ENCODE assay signal across 20 mouse cellular contexts in the genomic region with DNA sequence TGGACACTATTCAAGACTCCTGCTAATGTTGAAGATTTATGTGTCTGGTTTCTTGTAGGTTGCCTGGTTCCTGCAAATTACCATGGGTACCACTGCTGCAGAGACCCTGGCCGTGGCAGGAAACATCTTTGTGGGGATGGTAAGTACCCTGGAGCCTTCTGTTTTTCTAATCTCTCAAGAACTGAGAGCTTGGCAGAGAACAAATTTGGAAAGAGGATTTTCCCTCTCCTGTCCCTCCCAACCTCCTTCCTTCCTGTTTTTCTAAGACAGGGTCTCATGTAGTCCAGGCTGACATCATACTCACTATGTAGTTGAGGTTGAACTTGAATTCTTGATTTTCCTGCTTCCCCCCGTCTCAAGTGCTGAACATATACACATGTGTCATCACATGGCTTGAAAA. TPM values are rescaled to one million over a fixed set of nuclear protein-coding genes. Genes with fewer than 3 reads are reported as not detected.
DNase-seq lines count a peak whose midpoint lies in the region; ATAC-seq and TF ChIP-seq lines count a peak whose summit lies in the region.
"Had no signal": no experiment of that assay in that cellular context is flagged by ENCODE, and none has a peak within 500 bp of the region (broad histone marks: within the 10 kb centered on the region; RNA-seq: fewer than 3 reads in every experiment).

No protein-coding gene starts in this region.

- intact Hi-C loops in heart, postnatal 25 days (cut with DNase I): no loop called here

- H3K9ac ChIP-seq in midbrain, postnatal 0 days (replicated peaks; ENCODE audit: low read length, poor library complexity, severe bottlenecking): no peak overlapping the region
- no peak overlapping the region for H3K9ac ChIP-seq in midbrain, embryonic 15.5 days
- H3K9ac ChIP-seq: embryonic facial prominence, embryonic 13.5 days; forebrain, embryonic 12.5 days; hindbrain, embryonic 14.5 days; intestine, embryonic 15.5 days had no signal

- no peaks in the 10 kb centered on the region for H3K27me3 ChIP-seq in heart, embryonic 10.5 days (ENCODE audit: insufficient read depth, poor library complexity, severe bottlenecking)
- H3K27me3 ChIP-seq in midbrain, postnatal 0 days (ENCODE audit: insufficient read depth, low read length): no peaks in the 10 kb centered on the region
- no peaks in the 10 kb centered on the region for H3K27me3 ChIP-seq in midbrain, embryonic 15.5 days (replicated peaks)
- no peaks in the 10 kb centered on the region for H3K27me3 ChIP-seq in limb, embryonic 10.5 days (ENCODE audit: low read depth, poor library complexity, severe bottlenecking)
- H3K27me3 ChIP-seq: embryonic facial prominence, embryonic 13.5 days; forebrain, embryonic 12.5 days; intestine, embryonic 15.5 days had no signal

- TF ChIP-seq CTCF in midbrain, postnatal 0 days (IDR thresholded peaks at IDR 0.05): no peak

- no peak overlapping the region for H3K4me3 ChIP-seq in heart, embryonic 10.5 days
- H3K4me3 ChIP-seq in midbrain, postnatal 0 days (ENCODE audit: low read depth, low read length): no peak overlapping the region
- H3K4me3 ChIP-seq in midbrain, embryonic 15.5 days: no peak overlapping the region
- no peak overlapping the region for H3K4me3 ChIP-seq in limb, embryonic 10.5 days
- H3K4me3 ChIP-seq: embryonic facial prominence, embryonic 13.5 days; forebrain, embryonic 12.5 days; hindbrain, embryonic 10.5 days; intestine, embryonic 15.5 days had no signal

- 58% methylated on average over 2 of the region's 2 CpGs for WGBS in heart, embryonic 10.5 days
- 72% methylated on average over 2 of the region's 2 CpGs for WGBS in midbrain, postnatal 0 days
- WGBS in midbrain, embryonic 15.5 days: 75% methylated on average over 2 of the region's 2 CpGs
- 74% methylated on average over 2 of the region's 2 CpGs for WGBS in limb, embryonic 10.5 days

- peak; percentile 94 for DNase-seq in heart, adult 11 months
- no peak for DNase-seq in heart, embryonic 10.5 days (ENCODE audit: low spot score)
- peak; percentile 30 to 70 for DNase-seq in heart, adult 9 months (ENCODE audit: low spot score in 2 of 2)
- no peak for DNase-seq in heart, postnatal 25 days (ENCODE audit: low spot score)
- peak; percentile 3 for DNase-seq in midbrain, postnatal 0 days (ENCODE audit: low spot score)
- no peak for DNase-seq in limb, embryonic 10.5 days (ENCODE audit: low spot score)
- DNase-seq: adrenal gland, postnatal 10 days; cerebellum, adult 18-20 months; cerebellum, adult 9-11 months; cerebellum, postnatal 36 days; gastrocnemius, postnatal 14 days had no signal

- no peaks in the 10 kb centered on the region for H3K4me1 ChIP-seq in heart, embryonic 10.5 days
- H3K4me1 ChIP-seq in midbrain, postnatal 0 days (ENCODE audit: insufficient read depth, low read length): no peaks in the 10 kb centered on the region
- H3K4me1 ChIP-seq in midbrain, embryonic 15.5 days: no peaks in the 10 kb centered on the region
- H3K4me1 ChIP-seq in limb, embryonic 10.5 days: no peaks in the 10 kb centered on the region
- H3K4me1 ChIP-seq: embryonic facial prominence, embryonic 13.5 days; forebrain, embryonic 12.5 days; hindbrain, embryonic 10.5 days; intestine, embryonic 15.5 days had no signal

- ATAC-seq in midbrain, postnatal 0 days (ENCODE audit: low FRiP score): no peak
- ATAC-seq in midbrain, embryonic 15.5 days (replicated peaks): no peak
- ATAC-seq: forebrain, embryonic 16.5 days; intestine, embryonic 15.5 days had no signal

- no peak overlapping the region for H3K4me2 ChIP-seq in midbrain, postnatal 0 days (ENCODE audit: low read depth, low read length, poor library complexity, severe bottlenecking)
- no peak overlapping the region for H3K4me2 ChIP-seq in midbrain, embryonic 15.5 days
- H3K4me2 ChIP-seq: embryonic facial prominence, embryonic 13.5 days; forebrain, embryonic 12.5 days; hindbrain, embryonic 14.5 days; intestine, embryonic 15.5 days had no signal

- no peaks in the 10 kb centered on the region for H3K36me3 ChIP-seq in heart, embryonic 10.5 days
- no peaks in the 10 kb centered on the region for H3K36me3 ChIP-seq in midbrain, postnatal 0 days (ENCODE audit: insufficient read depth, low read length)
- H3K36me3 ChIP-seq in midbrain, embryonic 15.5 days (replicated peaks): no peaks in the 10 kb centered on the region
- H3K36me3 ChIP-seq in limb, embryonic 10.5 days: no peaks in the 10 kb centered on the region
- H3K36me3 ChIP-seq: embryonic facial prominence, embryonic 13.5 days; forebrain, embryonic 12.5 days; hindbrain, embryonic 10.5 days; intestine, embryonic 15.5 days had no signal

- H3K27ac ChIP-seq in heart, embryonic 10.5 days: no peak overlapping the region
- no peak overlapping the region for H3K27ac ChIP-seq in midbrain, postnatal 0 days (ENCODE audit: low read depth, low read length)
- H3K27ac ChIP-seq in midbrain, embryonic 15.5 days: no peak overlapping the region
- H3K27ac ChIP-seq in limb, embryonic 10.5 days: no peak overlapping the region
- H3K27ac ChIP-seq: embryonic facial prominence, embryonic 13.5 days; forebrain, embryonic 12.5 days; hindbrain, embryonic 10.5 days; hindbrain, embryonic 14.5 days; intestine, embryonic 15.5 days had no signal

- H3K9me3 ChIP-seq in heart, embryonic 10.5 days: no peaks in the 10 kb centered on the region
- no peaks in the 10 kb centered on the region for H3K9me3 ChIP-seq in midbrain, postnatal 0 days (ENCODE audit: low read length)
- H3K9me3 ChIP-seq in midbrain, embryonic 15.5 days: no peaks in the 10 kb centered on the region
- H3K9me3 ChIP-seq in limb, embryonic 10.5 days (replicated peaks): no peaks in the 10 kb centered on the region
- H3K9me3 ChIP-seq: embryonic facial prominence, embryonic 13.5 days; forebrain, embryonic 12.5 days; hindbrain, embryonic 10.5 days; intestine, embryonic 15.5 days had no signal

RNA-seq across cellular contexts. Expression of a gene that starts 26.1 kb away (rescaled TPM):
- 0.10 and 0.26 TPM in 2 replicates for polyA plus RNA-seq in heart, embryonic 10.5 days (2016; fragmentation: Nextera tagmentation; extraction: Ambion mirVana)
- 10 to 100 TPM; 18.8 to 23.8 TPM for total RNA-seq in heart, postnatal 25 days (2021)
- not detected in 2 replicates for total RNA-seq in midbrain, postnatal 0 days (2014; rRNA removed)
- 0.10 TPM in 1 of 2 replicates, not detected in the other for polyA plus RNA-seq in midbrain, postnatal 0 days (2015; fragmentation: Nextera tagmentation; extraction: Ambion mirVana)
- polyA plus RNA-seq in midbrain, embryonic 15.5 days (2015; fragmentation: Nextera tagmentation; extraction: Ambion mirVana): not detected in 2 replicates
- polyA plus RNA-seq in limb, embryonic 10.5 days (2016; fragmentation: Nextera tagmentation; extraction: Ambion mirVana): 0.09 TPM in 1 of 2 replicates, not detected in the other
- polyA plus RNA-seq: embryonic facial prominence, embryonic 13.5 days; forebrain, embryonic 12.5 days; hindbrain, embryonic 10.5 days had no signal

RNA-seq across cellular contexts. Expression of a gene that starts 32.3 kb away (rescaled TPM):
- polyA plus RNA-seq in heart, embryonic 10.5 days (2016; fragmentation: Nextera tagmentation; extraction: Ambion mirVana): not detected in 2 replicates
- under 1 TPM; 0.48 to 0.75 TPM for total RNA-seq in heart, postnatal 25 days (2021)
- total RNA-seq in midbrain, postnatal 0 days (2014; rRNA removed): 0.05 TPM in 2 replicates
- not detected in 2 replicates for polyA plus RNA-seq in midbrain, postnatal 0 days (2015; fragmentation: Nextera tagmentation; extraction: Ambion mirVana)
- polyA plus RNA-seq in midbrain, embryonic 15.5 days (2015; fragmentation: Nextera tagmentation; extraction: Ambion mirVana): not detected in 2 replicates
- not detected in 2 replicates for polyA plus RNA-seq in limb, embryonic 10.5 days (2016; fragmentation: Nextera tagmentation; extraction: Ambion mirVana)
- polyA plus RNA-seq: C2C12; embryonic facial prominence, embryonic 13.5 days; forebrain, embryonic 12.5 days; forebrain, embryonic 16.5 days; frontal cortex, adult 2 months; hindbrain, embryonic 10.5 days; hindbrain, embryonic 14.5 days had no signal

Comparison
In these comparisons a context has a peak if more than half of its experiments do, and no peak if none do; other contexts are left out.
1. DNase-seq: peak in heart, adult 11 months (single experiment), heart, adult 9 months (2 of 2) and midbrain, postnatal 0 days (single experiment); none in heart, embryonic 10.5 days (single experiment), heart, postnatal 25 days (single experiment) and limb, embryonic 10.5 days (single experiment).